Mouse (Mus musculus): ENCODE measurements around the gene Actn1. TPM values are rescaled to one million over a fixed set of nuclear protein-coding genes. Genes with fewer than 3 reads are reported as not detected.

The Actn1 gene
- total and polyA plus RNA-seq, 3 experiments, result 2.7 to 13.2 (median 5.5) TPM

DNA sequence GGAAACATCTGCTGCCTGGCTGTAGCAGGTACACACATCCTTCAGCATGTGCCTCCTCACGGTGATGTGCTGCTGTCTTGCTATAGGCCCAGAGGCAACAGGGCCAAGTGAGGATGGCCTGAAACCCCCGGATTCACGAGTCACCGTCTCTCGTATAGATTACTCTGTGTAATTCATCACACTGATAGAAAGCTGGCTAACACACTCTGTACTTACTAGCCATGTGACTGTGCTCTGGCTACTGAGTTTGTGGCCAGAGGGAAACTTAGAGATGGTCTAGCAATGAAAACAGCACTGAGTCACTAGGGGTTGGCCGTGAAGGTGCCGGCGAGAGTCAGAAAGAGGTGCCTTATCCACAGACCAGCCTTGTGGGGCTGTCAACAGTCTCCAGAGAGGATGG lies 95.6 kb downstream of the Actn1 start:
- no peaks in the 10 kb centered on the region for H3K79me2 ChIP-seq (replicated peaks; ENCODE audit: control insufficient read depth, extremely low read depth, insufficient read depth, poor library complexity, severe bottlenecking)
- H3K27ac ChIP-seq (ENCODE audit: insufficient read depth, low read depth), result no peak overlapping the region
- peaks cover 0 to 17% of the 10 kb centered on the region in 2 experiments; a peak in 3 of 4 replicates for H3K4me1 ChIP-seq (ENCODE audit: control insufficient read depth in 1 of 2, insufficient read depth in 2 of 2)
- DNase-seq (ENCODE audit: extremely low read depth), result no peak
- no peak overlapping the region for H3K9ac ChIP-seq (ENCODE audit: insufficient read depth, low read depth)
- in situ Hi-C loops (cut with MboI; ENCODE audit: low pct_ligation_motif_present, low pct_unique_long_range_greater_than_20kb, low sequenced_read_pairs), result loop anchor here (25.0 kb wide), 1 partner anchor 423 kb away; no protein-coding TSS in a partner anchor
- H3K9me3 ChIP-seq (replicated peaks; ENCODE audit: low read length), result no peaks in the 10 kb centered on the region
- no peak overlapping the region for H3K4me2 ChIP-seq (ENCODE audit: insufficient read depth, low read depth, poor library complexity, severe bottlenecking)
- TF ChIP-seq BHLHE40 (IDR thresholded peaks at IDR 0.05; ENCODE audit: low read depth, low read length), result no peak
- no peak for TF ChIP-seq ELF1 (IDR thresholded peaks at IDR 0.05; ENCODE audit: low read depth, low read length)
- no peak for TF ChIP-seq GABPA (IDR thresholded peaks at IDR 0.05; ENCODE audit: insufficient replicate concordance, low read depth, low read length)
- TF ChIP-seq ZC3H11A (IDR thresholded peaks at IDR 0.05; ENCODE audit: low read depth, low read length), result no peak
- no peak for TF ChIP-seq USF2 (conservative IDR thresholded peaks at IDR 0.05; ENCODE audit: low read depth, low read length)
- no peak for TF ChIP-seq JUN (IDR thresholded peaks at IDR 0.05; ENCODE audit: insufficient read depth, low read depth, low read length)
- no peak for TF ChIP-seq MAX (IDR thresholded peaks at IDR 0.05; ENCODE audit: low read length)
- TF ChIP-seq ZMIZ1 (IDR thresholded peaks at IDR 0.05; ENCODE audit: low read depth, low read length), result no peak
- TF ChIP-seq POLR2A (IDR thresholded peaks at IDR 0.05; ENCODE audit: low read depth, low read length), result no peak
- no peak for TF ChIP-seq PAX5 (IDR thresholded peaks at IDR 0.05; ENCODE audit: low read length)
- no peak for TF ChIP-seq UBTF (IDR thresholded peaks at IDR 0.05; ENCODE audit: low read depth, low read length)
- no peak for TF ChIP-seq CHD2 (IDR thresholded peaks at IDR 0.05; ENCODE audit: low read length)
- no peak for TF ChIP-seq EP300 (IDR thresholded peaks at IDR 0.05; ENCODE audit: low read length)
- no peak for TF ChIP-seq CHD1 (IDR thresholded peaks at IDR 0.05; ENCODE audit: low read depth, low read length)
- no peak for TF ChIP-seq SMC3 (IDR thresholded peaks at IDR 0.05; ENCODE audit: low read depth, low read length)
- TF ChIP-seq USF1 (IDR thresholded peaks at IDR 0.05; ENCODE audit: low read depth, low read length), result no peak
- no peak for TF ChIP-seq MXI1 (IDR thresholded peaks at IDR 0.05; ENCODE audit: low read depth, low read length)
- no peaks in the 10 kb centered on the region for H3K27me3 ChIP-seq (replicated peaks)
- peaks cover 0 to 8% of the 10 kb centered on the region in 2 experiments for H3K36me3 ChIP-seq (replicated peaks in 1 of 2; ENCODE audit: control insufficient read depth in 1 of 2, insufficient read depth in 1 of 2, low read length in 1 of 2)
- dilution Hi-C loops (cut with MboI; ENCODE audit: extremely low pct_ligation_motif_present, extremely low pct_unique_long_range_greater_than_20kb, low sequenced_read_pairs), result no loop called here
- no peak overlapping the region for H3K4me3 ChIP-seq (replicated peaks in 1 of 3; ENCODE audit: low read depth in 2 of 3, low read length in 2 of 3, poor library complexity in 1 of 3)

DNA sequence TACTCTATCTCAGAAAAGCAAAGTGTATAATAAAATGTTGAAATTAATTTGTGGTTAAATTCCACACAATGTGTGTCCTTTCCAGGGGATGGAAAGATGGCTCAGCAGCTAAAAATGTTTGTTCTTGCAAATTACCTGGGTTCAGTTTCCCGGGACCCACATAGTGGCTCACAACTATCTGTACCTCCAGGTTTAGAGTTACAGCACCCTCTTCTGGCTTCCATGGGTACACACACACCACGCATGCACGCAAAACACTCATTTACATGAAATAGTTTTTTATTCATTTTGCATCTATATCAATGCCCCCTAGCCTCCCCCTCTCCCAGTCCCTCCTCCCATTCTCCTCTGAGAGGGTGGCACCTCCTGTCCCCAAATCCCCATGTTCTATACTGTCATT lies 97.7 kb downstream of the Actn1 start:
- TF ChIP-seq IRF4 (IDR thresholded peaks at IDR 0.05; ENCODE audit: low read depth, low read length), result no peak
- no peak for TF ChIP-seq CHD1 (IDR thresholded peaks at IDR 0.05; ENCODE audit: low read depth, low read length)
- no peak for TF ChIP-seq ZKSCAN1 (IDR thresholded peaks at IDR 0.05; ENCODE audit: borderline replicate concordance, low read depth, low read length)
- peak in 1 of 2 experiments; percentile 46; a peak in 1 of 4 replicates for TF ChIP-seq CTCF (conservative IDR thresholded peaks at IDR 0.05 in 1 of 2, IDR thresholded peaks at IDR 0.05 in 1 of 2; ENCODE audit: low read depth in 2 of 2, low read length in 2 of 2)
- no peak for TF ChIP-seq MXI1 (IDR thresholded peaks at IDR 0.05; ENCODE audit: low read depth, low read length)
- TF ChIP-seq HCFC1 (IDR thresholded peaks at IDR 0.05; ENCODE audit: low read depth, low read length), result no peak
- no peak for TF ChIP-seq PAX5 (IDR thresholded peaks at IDR 0.05; ENCODE audit: low read length)
- TF ChIP-seq NELFE (IDR thresholded peaks at IDR 0.05; ENCODE audit: low read depth, low read length), result no peak
- peak; percentile 20 for TF ChIP-seq RAD21 (IDR thresholded peaks at IDR 0.05; ENCODE audit: low read depth, low read length)
- peak; percentile 5; the same call in 1 of the 2 replicates for TF ChIP-seq SMC3 (IDR thresholded peaks at IDR 0.05; ENCODE audit: low read depth, low read length)
- TF ChIP-seq USF1 (IDR thresholded peaks at IDR 0.05; ENCODE audit: low read depth, low read length), result no peak
- no peak for TF ChIP-seq BHLHE40 (IDR thresholded peaks at IDR 0.05; ENCODE audit: low read depth, low read length)
- no peak for TF ChIP-seq MEF2A (IDR thresholded peaks at IDR 0.05; ENCODE audit: borderline replicate concordance, low read depth, low read length)
- no peak for TF ChIP-seq MAX (IDR thresholded peaks at IDR 0.05; ENCODE audit: low read length)
- TF ChIP-seq USF2 (conservative IDR thresholded peaks at IDR 0.05; ENCODE audit: low read depth, low read length), result no peak
- no peak for TF ChIP-seq EP300 (IDR thresholded peaks at IDR 0.05; ENCODE audit: low read length)
- no peak for TF ChIP-seq KAT2A (IDR thresholded peaks at IDR 0.05; ENCODE audit: insufficient replicate concordance, low read length)
- TF ChIP-seq JUND (conservative IDR thresholded peaks at IDR 0.05; ENCODE audit: low read depth, low read length), result no peak
- no peak for TF ChIP-seq RCOR1 (conservative IDR thresholded peaks at IDR 0.05; ENCODE audit: low read depth, low read length)
- no peaks in the 10 kb centered on the region for H3K79me2 ChIP-seq (replicated peaks; ENCODE audit: control insufficient read depth, extremely low read depth, insufficient read depth, poor library complexity, severe bottlenecking)
- no peak overlapping the region for H3K27ac ChIP-seq (ENCODE audit: insufficient read depth, low read depth)
- no peaks in the 10 kb centered on the region for H3K9me3 ChIP-seq (replicated peaks; ENCODE audit: low read length)
- no peak overlapping the region for H3K4me3 ChIP-seq (replicated peaks in 1 of 3; ENCODE audit: low read depth in 2 of 3, low read length in 2 of 3, poor library complexity in 1 of 3)
- dilution Hi-C loops (cut with MboI; ENCODE audit: extremely low pct_ligation_motif_present, extremely low pct_unique_long_range_greater_than_20kb, low sequenced_read_pairs), result no loop called here
- no peak overlapping the region for H3K4me2 ChIP-seq (ENCODE audit: insufficient read depth, low read depth, poor library complexity, severe bottlenecking)
- no peak for DNase-seq (ENCODE audit: extremely low read depth)
- H3K27me3 ChIP-seq (replicated peaks), result no peaks in the 10 kb centered on the region
- peaks cover 0 to 8% of the 10 kb centered on the region in 2 experiments for H3K36me3 ChIP-seq (replicated peaks in 1 of 2; ENCODE audit: control insufficient read depth in 1 of 2, insufficient read depth in 1 of 2, low read length in 1 of 2)
- H3K9ac ChIP-seq (ENCODE audit: insufficient read depth, low read depth), result no peak overlapping the region
- in situ Hi-C loops (cut with MboI; ENCODE audit: low pct_ligation_motif_present, low pct_unique_long_range_greater_than_20kb, low sequenced_read_pairs), result loop anchor here (25.0 kb wide), 1 partner anchor 425 kb away; no protein-coding TSS in a partner anchor
- H3K4me1 ChIP-seq (ENCODE audit: control insufficient read depth in 1 of 2, insufficient read depth in 2 of 2), result peaks cover 0 to 6% of the 10 kb centered on the region in 2 experiments; a peak in 2 of 4 replicates
